Mouse (Mus musculus) neural tube, embryonic 13.5 days (tissue): Measurements from ENCODE around the gene Tecpr2. TPM values are rescaled to one million over a fixed set of nuclear protein-coding genes. Genes with fewer than 3 reads are reported as not detected.
A peak's percentile ranks its signal among the peaks of the same experiment; 100 is the strongest.

Experiments used
- ATAC-seq: fragments of 200-750 bp; cut with Nextera tagmentation; 2 replicates; pipeline ENCODE4 v1.8.0; 2017; ENCODE audit warnings: low read depth, mild to moderate bottlenecking, moderate TSS enrichment, moderate library complexity
- H3K27ac ChIP-seq: fragments of 300-500 bp; sonication (generic); replicated peaks from 2 replicates; pipeline ENCODE4 v1.5.1; 2015; ENCODE audit warnings: moderate library complexity, mild to moderate bottlenecking, inconsistent platforms
- H3K27me3 ChIP-seq: fragments of 300-500 bp; sonication (generic); 2 replicates; pipeline ENCODE4 v1.6.1; 2015; ENCODE audit warnings: mild to moderate bottlenecking, inconsistent platforms
- H3K36me3 ChIP-seq: fragments of 300-500 bp; sonication (generic); 2 replicates; pipeline ENCODE4 v1.6.1; 2015; ENCODE audit warnings: mild to moderate bottlenecking, inconsistent platforms
- H3K4me1 ChIP-seq: fragments of 300-500 bp; sonication (generic); replicated peaks from 2 replicates; pipeline ENCODE4 v1.6.1; 2015; ENCODE audit warnings: inconsistent platforms
- H3K4me2 ChIP-seq: fragments of 300-500 bp; sonication (generic); 2 replicates; pipeline ENCODE4 v1.6.1; 2015; ENCODE audit warnings: inconsistent platforms, mild to moderate bottlenecking, moderate library complexity
- H3K4me3 ChIP-seq: fragments of 300-500 bp; sonication (generic); 2 replicates; pipeline ENCODE4 v1.5.1; 2015; ENCODE audit warnings: mild to moderate bottlenecking, inconsistent platforms
- H3K9ac ChIP-seq: fragments of 300-500 bp; sonication (generic); 2 replicates; pipeline ENCODE4 v1.6.1; 2015; ENCODE audit warnings: moderate library complexity, mild to moderate bottlenecking, inconsistent platforms
- H3K9me3 ChIP-seq: fragments of 300-500 bp; sonication (generic); 2 replicates; pipeline ENCODE4 v1.6.1; 2016; ENCODE audit warnings: inconsistent platforms
- WGBS: fragments of 180-500 bp; shearing (Covaris S2); methylation state at CpG from one replicate; pipeline ENCODE4 v1.1.7; 2015; 5-methylcytosine and 5-hydroxymethylcytosine counted together
- polyA plus RNA-seq: library from polyadenylated mRNA; unstranded; fragments of >200 nt; fragmentation: Nextera tagmentation; extraction: Ambion mirVana; gene quantifications from 2 replicates; pipeline ENCODE4 v1.2.1, GENCODE M21; 2015

The Tecpr2 gene
- polyA plus RNA-seq, 1 experiment from 2014 or later = 6.3 TPM

DNA sequence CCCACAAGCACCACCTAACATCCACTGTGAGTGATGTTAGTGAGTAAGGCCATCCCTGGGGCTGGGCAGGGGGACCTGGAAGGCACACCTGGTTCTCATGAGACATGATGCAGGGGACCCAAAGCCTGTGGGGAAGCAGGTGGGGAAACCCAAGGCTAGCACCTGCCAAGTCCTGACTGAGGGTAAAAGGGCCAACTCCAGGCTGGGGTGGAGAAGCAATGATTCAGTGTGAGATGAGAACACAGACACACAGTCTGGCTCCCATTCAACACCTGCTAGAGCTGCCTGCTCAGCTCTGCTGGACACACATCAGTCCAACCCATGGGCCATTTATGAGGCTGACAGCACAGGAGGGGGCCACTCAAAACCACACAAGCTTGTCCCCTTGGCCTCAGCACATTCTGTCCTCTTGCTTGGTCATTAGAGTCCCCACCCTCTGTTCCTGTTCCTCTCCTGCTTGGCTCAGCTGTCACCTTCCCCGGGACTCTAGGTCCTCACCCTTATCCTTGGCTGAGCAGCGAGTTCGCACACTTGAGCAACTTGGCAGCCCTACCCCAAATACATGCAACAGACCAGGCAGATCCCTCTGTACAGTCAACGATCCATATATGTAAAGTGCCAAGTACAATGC lies 86.9 kb downstream of the Tecpr2 start:
- H3K4me2 ChIP-seq = no peak overlapping the region
- no peak overlapping the region for H3K27ac ChIP-seq
- no peak overlapping the region for H3K9ac ChIP-seq
- peaks cover 40% of the 10 kb centered on the region for H3K36me3 ChIP-seq
- WGBS = 94% methylated on average over 4 of the region's 4 CpGs
- H3K4me1 ChIP-seq = peaks cover 12% of the 10 kb centered on the region
- no peak overlapping the region for H3K4me3 ChIP-seq
- no peaks in the 10 kb centered on the region for H3K9me3 ChIP-seq
- no peak for ATAC-seq
- H3K27me3 ChIP-seq = no peaks in the 10 kb centered on the region

DNA sequence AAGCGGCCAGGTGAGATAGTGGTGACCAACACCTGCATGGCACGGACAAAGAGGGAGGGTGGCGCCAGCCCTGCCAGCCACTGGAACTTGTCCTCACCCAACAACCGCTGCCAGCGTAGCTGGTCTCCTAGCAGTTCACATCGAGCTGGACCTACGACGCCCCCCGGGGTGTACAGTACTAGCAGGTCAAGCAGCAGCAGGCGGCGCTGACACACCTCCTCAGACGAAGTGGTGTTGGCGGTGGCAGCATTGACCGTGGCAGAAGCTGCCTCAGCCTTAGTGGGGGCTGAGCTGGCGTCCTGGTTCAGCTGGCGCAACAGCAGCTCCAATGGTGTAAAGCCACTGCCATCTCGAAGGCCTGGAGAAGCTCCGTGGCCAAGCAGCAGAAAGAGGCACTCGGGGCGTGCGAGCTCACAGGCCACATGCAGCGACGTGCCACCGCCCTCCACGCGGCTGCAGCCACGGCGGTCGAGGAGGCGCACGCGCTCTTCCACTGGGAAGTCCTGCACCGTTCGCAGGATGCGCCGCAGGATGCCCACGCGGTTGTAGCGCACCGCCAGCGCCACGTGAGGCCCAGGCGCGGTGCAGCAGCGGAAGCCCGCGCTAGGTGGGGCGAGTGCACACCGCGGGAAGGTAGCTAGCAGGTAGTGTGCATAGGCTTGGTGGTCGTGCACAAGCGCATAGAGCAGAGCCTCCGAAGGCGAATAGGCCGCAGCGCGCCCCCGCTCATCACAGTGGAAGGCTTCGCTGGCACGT lies 87.7 kb downstream of the Tecpr2 start:
- Histone ChIP-seq H3K9me3 (no peaks in the 10 kb centered on the region), H3K36me3 (peaks cover 37% of the 10 kb centered on the region), H3K27me3 (no peaks in the 10 kb centered on the region), H3K4me1 (peaks cover 12% of the 10 kb centered on the region), H3K4me3 (no peak overlapping the region), H3K27ac (no peak overlapping the region), H3K9ac (no peak overlapping the region), H3K4me2 (no peak overlapping the region)
- ATAC-seq = no peak
- WGBS = 93% methylated on average over 60 of the region's 60 CpGs

DNA sequence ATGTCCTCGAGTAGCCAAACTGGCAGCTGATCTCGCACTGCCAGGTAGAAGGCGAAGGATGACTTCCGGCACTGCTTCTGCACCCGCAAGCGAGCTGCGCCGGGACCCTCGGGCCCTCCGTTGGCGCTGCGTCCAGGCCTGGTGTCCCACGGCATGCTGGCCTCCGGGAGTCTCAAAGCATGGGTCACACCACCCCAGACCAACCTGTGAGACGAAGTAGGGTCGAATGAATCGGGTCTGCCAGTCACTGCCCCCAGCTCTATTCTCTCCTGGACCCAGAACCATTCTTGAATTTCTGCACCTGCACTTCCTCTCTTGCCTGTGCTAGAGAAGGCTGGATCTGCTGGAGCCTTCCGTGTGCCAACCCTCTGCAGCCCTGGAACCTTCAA lies 88.3 kb downstream of the Tecpr2 start:
- Histone ChIP-seq H3K36me3 (peaks cover 37% of the 10 kb centered on the region), H3K4me1 (peaks cover 12% of the 10 kb centered on the region), H3K27me3 (no peaks in the 10 kb centered on the region), H3K4me3 (no peak overlapping the region), H3K9me3 (no peaks in the 10 kb centered on the region), H3K4me2 (no peak overlapping the region; the same call in 1 of the 2 replicates), H3K9ac (no peak overlapping the region), H3K27ac (no peak overlapping the region)
- 95% methylated on average over 18 of the region's 18 CpGs for WGBS
- no peak for ATAC-seq

DNA sequence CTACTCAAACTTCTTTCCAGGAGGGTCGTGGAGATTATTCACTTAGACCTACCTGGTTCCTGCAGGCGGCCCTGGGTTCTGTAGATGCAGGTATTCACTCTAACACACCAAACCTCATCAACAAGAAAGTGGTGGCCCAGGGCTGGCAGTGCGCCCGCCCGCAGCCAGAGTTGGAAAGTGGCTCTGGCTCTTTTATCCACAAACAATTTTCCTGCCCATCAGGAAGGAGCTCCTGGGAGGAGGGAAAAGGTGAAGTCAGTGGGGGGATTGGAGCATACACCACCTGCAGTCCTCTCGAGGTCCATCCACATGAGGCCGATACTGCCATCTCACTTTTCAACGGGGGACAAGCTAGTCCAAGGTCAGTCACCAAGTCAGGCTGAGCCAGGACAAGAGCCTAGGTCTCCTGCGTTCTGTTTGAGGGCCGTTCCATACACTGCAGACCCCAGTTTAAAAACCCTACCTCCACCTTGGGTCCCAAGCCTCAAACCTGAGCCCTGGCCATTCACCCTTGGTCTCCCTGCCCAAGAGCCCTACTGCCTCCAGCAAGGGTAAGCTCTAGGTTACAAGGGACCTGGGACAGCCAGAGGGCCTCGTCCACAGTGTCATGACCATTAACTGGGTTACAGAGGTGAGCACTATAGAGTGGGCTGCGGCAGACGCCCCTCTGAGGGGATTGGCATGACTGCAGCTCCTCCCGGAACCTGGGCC lies 89.0 kb downstream of the Tecpr2 start:
- no peak overlapping the region for H3K27ac ChIP-seq
- no peaks in the 10 kb centered on the region for H3K9me3 ChIP-seq
- 42% methylated on average over 14 of the region's 14 CpGs for WGBS
- no peaks in the 10 kb centered on the region for H3K27me3 ChIP-seq
- H3K4me2 ChIP-seq = peak overlapping the region; percentile 95
- peak overlapping the region; percentile 83 for H3K4me3 ChIP-seq
- peak overlapping the region; percentile 89 for H3K9ac ChIP-seq
- no peak; the same call in 1 of the 2 replicates for ATAC-seq
- H3K36me3 ChIP-seq = peaks cover 31% of the 10 kb centered on the region
- peaks cover 12% of the 10 kb centered on the region for H3K4me1 ChIP-seq

DNA sequence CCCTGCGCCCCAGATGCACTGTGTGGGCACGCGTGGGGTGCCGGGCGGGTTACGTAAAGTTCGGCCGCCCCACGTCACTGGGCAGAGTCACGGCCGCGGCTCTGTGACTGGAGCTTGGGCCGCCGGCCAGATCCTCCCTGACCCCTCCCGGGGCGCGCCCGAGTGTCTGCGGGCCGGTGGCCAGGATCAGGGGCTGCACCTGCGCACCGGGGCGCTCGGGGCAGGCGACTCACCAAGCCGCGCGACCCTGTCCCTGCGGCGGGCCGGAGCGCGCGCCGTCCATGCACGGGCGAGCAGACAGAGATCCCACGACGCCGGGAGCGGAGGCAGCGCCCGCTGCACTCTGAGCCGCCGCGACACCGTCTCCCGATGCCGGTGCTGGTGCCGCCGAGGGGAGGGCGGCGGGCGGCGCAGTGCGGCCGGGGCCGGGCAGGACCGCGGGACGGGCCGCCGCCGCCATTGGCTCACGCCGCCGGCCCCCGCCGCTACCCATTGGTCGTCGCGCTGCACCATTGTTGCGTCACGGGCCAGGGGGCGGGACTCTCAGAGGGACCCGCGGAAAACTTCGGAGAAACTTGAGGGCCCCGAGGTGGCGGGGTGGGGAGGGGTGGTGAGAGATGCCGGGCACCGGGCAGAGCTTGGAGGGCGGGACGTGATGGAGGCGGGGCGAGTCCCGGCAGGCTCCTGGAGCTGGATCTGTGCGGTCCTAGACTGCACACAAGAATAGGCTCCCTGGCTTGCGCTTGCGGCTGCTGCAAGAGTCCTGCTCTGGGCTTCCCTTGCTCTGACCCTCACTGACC lies 89.7 kb downstream of the Tecpr2 start, which contains the start of gene Ankrd9:
Gene Ankrd9, minus strand, starts transcription at position 434 of the 800 bp plus-strand sequence.
- Histone ChIP-seq H3K4me3 (peak within 1 kb of the TSS; percentile 83), H3K27ac (peak within 1 kb of the TSS; percentile 68), H3K4me2 (peak within 1 kb of the TSS; percentile 95), H3K9me3 (no peaks in the 10 kb centered on the region), H3K4me1 (peaks cover 12% of the 10 kb centered on the region), H3K9ac (peak within 1 kb of the TSS; percentile 89), H3K27me3 (no peaks in the 10 kb centered on the region), H3K36me3 (peaks cover 26% of the 10 kb centered on the region)
- under 1% methylated on average over 84 of the region's 90 CpGs for WGBS
- ATAC-seq = peak; percentile 97

DNA sequence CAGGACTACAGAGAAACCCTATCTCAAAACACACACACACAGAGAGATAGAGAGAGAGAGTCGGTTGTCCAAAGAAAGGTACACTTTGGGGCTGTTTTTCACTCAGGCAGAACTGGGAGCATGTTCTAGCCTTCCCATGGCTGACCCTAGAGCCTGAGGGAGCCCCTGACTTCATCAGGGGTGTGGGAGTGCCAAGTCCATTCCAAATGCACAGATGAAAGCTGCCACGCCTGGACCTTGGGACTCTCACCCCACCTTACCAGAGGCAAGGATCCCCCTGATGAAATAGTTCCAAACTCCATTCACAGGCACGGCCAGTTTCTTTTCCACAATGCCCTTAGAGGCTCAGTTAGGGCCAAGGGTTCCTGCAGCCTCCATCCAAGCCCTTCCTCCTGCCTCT lies 90.7 kb downstream of the Tecpr2 start:
- no peak overlapping the region for H3K4me3 ChIP-seq
- H3K9ac ChIP-seq = no peak overlapping the region
- peaks cover 12% of the 10 kb centered on the region for H3K4me1 ChIP-seq
- H3K4me2 ChIP-seq = peak overlapping the region; percentile 95; the same call in 1 of the 2 replicates
- no peak for ATAC-seq
- H3K27ac ChIP-seq = no peak overlapping the region
- 82% methylated on average over 3 of the region's 3 CpGs for WGBS
- peaks cover 18% of the 10 kb centered on the region for H3K36me3 ChIP-seq
- no peaks in the 10 kb centered on the region for H3K9me3 ChIP-seq
- H3K27me3 ChIP-seq = no peaks in the 10 kb centered on the region

DNA sequence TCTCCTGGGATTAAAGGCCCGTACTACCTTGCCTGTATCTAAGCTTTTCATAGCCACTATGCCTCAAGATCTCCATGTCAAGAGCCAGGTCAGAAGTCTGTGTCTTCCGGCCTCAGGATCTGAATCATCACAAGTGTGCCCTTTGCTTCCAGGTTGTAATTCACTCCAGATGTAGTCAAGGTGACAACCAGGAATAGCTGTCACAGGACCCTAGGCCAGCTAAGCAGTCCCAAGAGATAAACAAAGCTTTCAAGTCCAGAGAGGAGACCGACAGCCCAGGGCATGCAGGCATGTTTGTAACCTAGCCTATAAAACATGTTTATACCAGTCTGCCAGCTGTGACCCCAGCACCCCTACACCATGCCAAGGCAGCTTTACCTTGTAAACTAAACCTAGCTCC lies 92.7 kb downstream of the Tecpr2 start:
- Histone ChIP-seq H3K27me3 (no peaks in the 10 kb centered on the region), H3K4me2 (no peak overlapping the region), H3K4me1 (peaks cover 12% of the 10 kb centered on the region), H3K36me3 (peaks cover 5% of the 10 kb centered on the region; the same call in 1 of the 2 replicates), H3K9me3 (no peaks in the 10 kb centered on the region), H3K27ac (no peak overlapping the region), H3K4me3 (no peak overlapping the region), H3K9ac (no peak overlapping the region)
- 80% methylated on average over 3 of the region's 3 CpGs for WGBS
- ATAC-seq = no peak

DNA sequence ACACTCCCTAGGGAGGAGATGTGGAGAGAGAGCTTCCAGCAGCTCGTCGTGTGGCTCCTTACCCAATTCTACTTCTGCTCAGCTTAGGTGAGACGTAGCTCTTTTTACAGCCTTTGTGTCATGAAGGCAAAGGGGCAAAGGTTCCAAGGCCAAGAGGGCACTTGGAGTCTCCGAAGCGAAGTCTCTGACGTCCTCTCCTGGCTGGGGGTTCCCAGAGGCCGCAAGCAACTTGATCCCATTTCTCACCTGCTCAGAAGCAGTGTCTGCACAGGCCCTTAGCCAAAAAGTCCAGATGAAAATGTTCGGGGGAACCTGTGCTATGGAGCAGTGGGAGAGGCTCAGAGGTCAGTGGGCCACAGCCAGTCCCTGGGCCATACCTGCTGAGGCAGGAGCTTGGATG lies 94.0 kb downstream of the Tecpr2 start:
- 81% methylated on average over 8 of the region's 8 CpGs for WGBS
- no peaks in the 10 kb centered on the region for H3K36me3 ChIP-seq
- H3K27ac ChIP-seq = no peak overlapping the region
- no peak overlapping the region for H3K4me2 ChIP-seq
- H3K4me1 ChIP-seq = peaks cover 8% of the 10 kb centered on the region
- H3K9me3 ChIP-seq = no peaks in the 10 kb centered on the region
- no peak overlapping the region for H3K9ac ChIP-seq
- H3K27me3 ChIP-seq = no peaks in the 10 kb centered on the region
- no peak for ATAC-seq
- H3K4me3 ChIP-seq = no peak overlapping the region

DNA sequence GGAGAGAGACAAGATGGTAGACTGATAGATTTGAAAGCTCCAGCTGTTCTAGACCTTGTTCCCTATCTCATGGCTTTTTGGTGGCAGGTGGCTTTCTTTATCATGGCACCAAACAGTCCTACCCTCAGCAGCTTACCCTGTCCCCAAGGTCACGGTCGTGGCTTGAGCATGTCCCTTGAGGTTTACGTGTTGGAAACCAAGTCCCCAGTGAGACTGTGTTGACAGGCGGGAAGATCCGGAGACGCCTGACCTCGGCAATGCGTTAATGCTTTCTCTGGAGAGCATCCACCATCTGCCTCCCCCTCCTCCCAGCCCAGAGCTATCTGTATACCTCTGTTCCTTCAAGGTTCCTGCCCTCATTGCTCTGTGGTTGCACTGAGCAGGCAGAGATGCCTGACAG lies 94.7 kb downstream of the Tecpr2 start:
- Histone ChIP-seq H3K9ac (no peak overlapping the region), H3K4me3 (no peak overlapping the region)
- 79% methylated on average over 8 of the region's 8 CpGs for whole genome bisulfite sequencing

DNA sequence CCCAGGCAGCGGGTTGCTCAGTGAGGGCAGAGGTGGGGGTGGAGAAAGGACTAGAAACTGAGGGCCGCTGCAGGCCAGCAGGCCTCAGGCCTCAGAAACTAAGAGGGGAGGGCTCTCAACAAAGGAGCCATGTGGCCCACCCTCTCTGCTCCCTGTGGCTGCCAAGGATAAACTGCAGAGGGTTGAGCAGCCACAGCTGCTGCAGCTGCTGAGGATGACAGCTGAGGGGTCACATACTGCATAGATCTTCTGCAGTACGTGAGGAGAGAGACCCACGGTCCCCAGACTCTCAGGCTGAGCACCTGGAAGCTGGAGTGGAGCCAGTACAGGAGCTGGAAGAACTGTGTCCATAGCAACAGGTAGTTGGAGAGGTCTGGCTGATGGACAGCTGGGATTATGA lies 95.5 kb downstream of the Tecpr2 start:
- no peak for ATAC-seq
- Histone ChIP-seq H3K36me3 (no peaks in the 10 kb centered on the region), H3K9ac (no peak overlapping the region), H3K4me3 (no peak overlapping the region), H3K27me3 (no peaks in the 10 kb centered on the region), H3K9me3 (no peaks in the 10 kb centered on the region), H3K27ac (no peak overlapping the region), H3K4me1 (no peaks in the 10 kb centered on the region), H3K4me2 (no peak overlapping the region)
- WGBS = 71% methylated on average over 4 of the region's 4 CpGs

More for the DNA sequence above, 94.7 kb downstream of the Tecpr2 start:
- H3K4me1 ChIP-seq = peaks cover 4% of the 10 kb centered on the region; the same call in 1 of the 2 replicates
- no peaks in the 10 kb centered on the region for H3K9me3 ChIP-seq
- no peaks in the 10 kb centered on the region for H3K27me3 ChIP-seq
- H3K27ac ChIP-seq = no peak overlapping the region
- H3K36me3 ChIP-seq = no peaks in the 10 kb centered on the region
- no peak for ATAC-seq
- H3K4me2 ChIP-seq = no peak overlapping the region

DNA sequence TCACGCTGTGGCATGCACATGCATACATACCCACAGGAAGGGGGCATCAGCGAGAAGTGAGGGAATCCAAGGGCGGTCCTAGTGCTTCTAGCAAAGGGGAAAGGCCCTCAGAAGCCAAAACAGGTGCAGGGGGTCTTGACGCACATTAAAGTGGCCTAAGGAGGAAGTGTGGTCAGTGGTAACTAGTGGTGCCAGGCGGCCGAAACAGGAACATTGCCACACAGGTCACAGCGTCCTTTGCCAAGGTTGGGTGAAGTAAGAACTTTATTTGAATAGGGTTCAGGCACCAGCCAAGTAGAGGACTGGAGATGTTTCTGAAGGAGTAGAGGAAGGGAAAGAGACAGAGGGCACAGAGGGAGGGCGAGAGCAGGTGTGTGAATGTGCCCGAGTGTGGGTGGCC lies 96.1 kb downstream of the Tecpr2 start:
- Histone ChIP-seq H3K36me3 (no peaks in the 10 kb centered on the region), H3K4me2 (no peak overlapping the region), H3K4me3 (no peak overlapping the region), H3K27ac (no peak overlapping the region), H3K9me3 (no peaks in the 10 kb centered on the region), H3K27me3 (no peaks in the 10 kb centered on the region), H3K9ac (no peak overlapping the region), H3K4me1 (no peaks in the 10 kb centered on the region)
- ATAC-seq = no peak
- 83% methylated on average over 9 of the region's 9 CpGs for WGBS
